Mouse (Mus musculus): Measurements from ENCODE around the gene Zxdc. TPM values are rescaled to one million over a fixed set of nuclear protein-coding genes. Genes with fewer than 3 reads are reported as not detected.

Gene Zxdc
- polyA plus RNA-seq (2012; ENCODE audit: insufficient read depth, insufficient read length, low replicate concordance, missing spikeins), result not detected in 2 replicates

DNA sequence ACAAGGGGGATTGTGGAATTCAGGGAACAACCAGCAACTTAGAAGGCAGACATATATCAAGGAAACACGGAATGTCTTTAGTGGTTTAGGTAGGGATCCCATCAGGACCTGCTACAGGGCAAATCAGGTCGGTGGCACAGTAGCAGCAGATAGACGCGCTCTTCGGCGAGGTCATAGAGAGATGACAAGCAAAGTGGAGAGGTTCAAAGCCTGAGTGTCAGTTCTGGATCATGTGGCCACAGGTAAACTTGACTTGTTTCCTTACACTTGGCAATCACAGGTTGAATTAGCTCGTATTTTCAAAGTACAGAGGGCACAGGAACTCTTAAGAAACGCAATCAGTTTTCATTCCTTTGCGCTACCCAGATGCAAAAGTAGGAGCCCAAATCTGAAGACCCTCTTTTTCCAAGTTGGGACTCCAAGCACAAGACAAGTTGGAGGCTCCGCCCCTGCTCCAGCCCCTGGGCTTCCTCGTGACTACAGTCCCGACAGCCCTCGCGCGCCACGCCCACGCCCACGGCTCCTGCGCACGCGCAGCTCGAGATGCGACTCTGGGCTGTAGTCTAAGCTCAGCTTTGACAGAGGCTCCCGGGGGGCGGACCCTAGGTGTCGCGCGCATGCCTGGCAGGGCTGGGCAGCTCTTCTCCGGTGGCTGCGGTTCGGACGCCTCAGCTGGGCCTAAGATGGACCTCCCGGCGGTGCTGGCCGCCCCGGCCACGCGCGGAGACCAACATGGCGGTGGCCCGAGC is at the start of gene Zxdc:
Gene Zxdc (plus strand): TSS at position 517 of the 749 bp plus-strand sequence.
- Histone ChIP-seq H3K4me1 (ENCODE audit: control insufficient read depth, insufficient read depth, low read length) (peaks cover 8% of the 10 kb centered on the region), H3K27ac (ENCODE audit: insufficient read depth, low read depth, low read length) (peak within 1 kb of the TSS; percentile 35), H3K4me3 (ENCODE audit: insufficient read depth, low read depth, low read length) (peak within 1 kb of the TSS; percentile 74)
- WGBS, result 5% methylated on average over 41 of the region's 41 CpGs
- TF ChIP-seq CTCF (IDR thresholded peaks at IDR 0.05; ENCODE audit: insufficient read depth, low read depth, low read length) (no peak), POLR2A (IDR thresholded peaks at IDR 0.05; ENCODE audit: insufficient read depth, low read depth, low read length) (peak; percentile 84)

DNA sequence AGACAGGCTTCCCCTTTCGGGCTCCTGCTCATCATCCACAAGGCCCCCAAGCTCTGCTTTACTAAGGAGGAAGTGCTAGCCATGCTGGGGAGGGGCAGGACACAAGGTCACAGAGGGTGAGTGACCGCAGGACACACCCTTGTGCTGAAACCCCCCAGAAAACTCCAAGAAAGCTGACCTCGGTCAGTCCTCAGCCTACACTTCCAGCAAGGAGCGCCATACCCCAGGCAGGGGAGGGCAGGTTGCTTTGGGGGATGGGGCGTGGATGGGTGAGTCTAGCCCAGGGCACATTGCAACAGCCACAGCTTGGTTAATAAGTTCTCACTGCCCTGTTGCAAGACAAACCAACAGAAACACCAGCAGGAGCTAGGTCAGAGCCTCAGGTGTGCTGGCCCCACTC is 48.9 kb upstream of the Zxdc start:
- H3K27ac ChIP-seq (ENCODE audit: insufficient read depth, low read depth, low read length), result no peak overlapping the region
- H3K4me3 ChIP-seq (ENCODE audit: insufficient read depth, low read depth, low read length), result no peak overlapping the region
- 85% methylated on average over 5 of the region's 5 CpGs for WGBS
- TF ChIP-seq POLR2A (IDR thresholded peaks at IDR 0.05; ENCODE audit: insufficient read depth, low read depth, low read length) (no peak), CTCF (IDR thresholded peaks at IDR 0.05; ENCODE audit: insufficient read depth, low read depth, low read length) (no peak)
- H3K4me1 ChIP-seq (ENCODE audit: control insufficient read depth, insufficient read depth, low read length), result peaks cover 7% of the 10 kb centered on the region; the same call in 1 of the 2 replicates

DNA sequence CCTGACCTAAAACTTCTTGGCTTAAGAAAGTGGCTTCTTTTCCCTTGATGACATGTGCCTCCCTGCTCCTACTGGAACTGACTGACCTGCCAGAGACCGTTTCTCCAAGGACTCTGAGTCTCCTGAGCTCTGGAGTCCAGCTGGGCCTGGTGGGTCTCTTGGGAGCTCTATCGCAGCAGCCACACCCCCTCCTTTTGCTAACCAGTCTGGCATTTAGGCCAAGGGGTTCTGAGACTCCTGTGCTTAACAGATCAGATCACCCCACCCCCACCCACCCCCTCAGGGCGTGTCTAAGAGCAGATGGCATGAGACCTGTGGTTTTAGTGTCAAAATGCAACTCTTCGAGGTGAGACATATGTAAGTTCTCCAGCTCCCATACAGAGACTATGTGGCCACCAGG is 47.5 kb upstream of the Zxdc start:
- TF ChIP-seq POLR2A (IDR thresholded peaks at IDR 0.05; ENCODE audit: insufficient read depth, low read depth, low read length) (no peak), CTCF (IDR thresholded peaks at IDR 0.05; ENCODE audit: insufficient read depth, low read depth, low read length) (no peak)
- Histone ChIP-seq H3K4me3 (ENCODE audit: insufficient read depth, low read depth, low read length) (no peak overlapping the region), H3K27ac (ENCODE audit: insufficient read depth, low read depth, low read length) (no peak overlapping the region), H3K4me1 (ENCODE audit: control insufficient read depth, insufficient read depth, low read length) (peaks cover 7% of the 10 kb centered on the region; the same call in 1 of the 2 replicates)
- 58% methylated on average over 4 of the region's 4 CpGs for WGBS

DNA sequence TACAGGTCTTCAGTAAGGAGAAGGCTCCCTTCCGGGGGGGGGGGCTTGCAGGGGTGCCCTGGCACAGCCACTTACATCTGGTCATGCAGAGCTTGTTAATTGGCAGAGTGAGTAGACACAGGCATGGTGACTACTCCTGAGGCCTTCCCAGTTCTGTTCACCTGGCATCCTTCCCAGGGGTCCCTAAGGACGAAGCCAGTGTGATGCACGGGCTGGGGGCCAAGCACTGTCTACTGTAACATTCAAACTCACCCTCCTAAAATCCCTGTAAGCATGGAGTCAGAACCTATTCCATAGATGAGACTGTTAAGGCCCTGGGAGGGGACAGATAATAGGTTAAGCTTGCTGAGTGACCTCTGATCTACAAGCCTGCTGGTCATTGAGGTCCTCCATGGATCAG is 45.3 kb upstream of the Zxdc start:
- H3K4me1 ChIP-seq (ENCODE audit: control insufficient read depth, insufficient read depth, low read length), result peaks cover 7% of the 10 kb centered on the region; the same call in 1 of the 2 replicates
- no peak overlapping the region for H3K27ac ChIP-seq (ENCODE audit: insufficient read depth, low read depth, low read length)
- no peak for TF ChIP-seq CTCF (IDR thresholded peaks at IDR 0.05; ENCODE audit: insufficient read depth, low read depth, low read length)
- no peak for TF ChIP-seq POLR2A (IDR thresholded peaks at IDR 0.05; ENCODE audit: insufficient read depth, low read depth, low read length)
- no peak overlapping the region for H3K4me3 ChIP-seq (ENCODE audit: insufficient read depth, low read depth, low read length)
- WGBS, result 50% methylated on average over 3 of the region's 3 CpGs

DNA sequence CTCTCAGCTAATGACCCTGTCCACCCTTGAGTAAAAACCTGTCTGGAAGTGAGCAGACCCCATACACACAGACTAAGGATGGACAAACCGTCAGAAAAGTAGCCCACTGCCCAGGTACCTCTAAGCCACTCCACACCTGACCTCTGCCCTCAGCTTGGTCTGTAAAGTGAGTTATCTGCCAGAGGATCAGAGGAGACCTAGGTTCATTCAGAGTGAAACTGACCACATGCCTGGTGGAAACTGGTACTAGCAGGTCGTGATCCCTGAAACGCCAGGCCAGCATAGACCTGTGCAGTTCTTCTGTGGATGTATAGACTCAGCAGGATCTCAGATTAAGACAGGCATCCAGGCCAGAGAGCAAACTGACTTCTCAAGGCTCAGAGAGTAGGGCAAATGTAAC is 44.8 kb upstream of the Zxdc start:
- WGBS, result 74% methylated on average over 3 of the region's 3 CpGs

DNA sequence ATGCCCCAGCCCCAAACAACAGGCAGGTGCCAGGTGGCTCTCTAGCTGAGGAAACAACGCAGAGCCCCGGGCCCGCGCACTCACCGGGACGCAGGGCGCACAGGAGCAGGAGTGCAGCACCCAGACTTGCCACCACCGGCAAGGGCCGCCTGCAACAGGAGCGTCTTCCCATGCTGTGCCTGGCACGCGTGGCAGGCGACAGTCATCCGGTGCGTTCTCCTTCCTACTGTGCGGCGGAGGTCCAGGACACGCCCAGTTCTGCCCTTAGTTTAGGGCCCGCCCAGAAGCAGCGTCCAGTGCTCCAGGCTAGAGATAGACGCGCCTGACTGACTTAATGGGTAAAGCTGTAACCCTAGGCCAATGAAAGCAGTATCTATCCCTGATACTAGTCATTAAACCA is 44.3 kb upstream of the Zxdc start, which contains the start of gene Chst13:
Gene Chst13 (minus strand): TSS at position 195 of the 400 bp plus-strand sequence.
- WGBS, result 14% methylated on average over 22 of the region's 22 CpGs

More for the DNA sequence above, 44.8 kb upstream of the Zxdc start:
- Histone ChIP-seq H3K4me1 (ENCODE audit: control insufficient read depth, insufficient read depth, low read length) (peaks cover 7% of the 10 kb centered on the region; the same call in 1 of the 2 replicates), H3K4me3 (ENCODE audit: insufficient read depth, low read depth, low read length) (no peak overlapping the region), H3K27ac (ENCODE audit: insufficient read depth, low read depth, low read length) (no peak overlapping the region)
- no peak for TF ChIP-seq CTCF (IDR thresholded peaks at IDR 0.05; ENCODE audit: insufficient read depth, low read depth, low read length)
- no peak for TF ChIP-seq POLR2A (IDR thresholded peaks at IDR 0.05; ENCODE audit: insufficient read depth, low read depth, low read length)

DNA sequence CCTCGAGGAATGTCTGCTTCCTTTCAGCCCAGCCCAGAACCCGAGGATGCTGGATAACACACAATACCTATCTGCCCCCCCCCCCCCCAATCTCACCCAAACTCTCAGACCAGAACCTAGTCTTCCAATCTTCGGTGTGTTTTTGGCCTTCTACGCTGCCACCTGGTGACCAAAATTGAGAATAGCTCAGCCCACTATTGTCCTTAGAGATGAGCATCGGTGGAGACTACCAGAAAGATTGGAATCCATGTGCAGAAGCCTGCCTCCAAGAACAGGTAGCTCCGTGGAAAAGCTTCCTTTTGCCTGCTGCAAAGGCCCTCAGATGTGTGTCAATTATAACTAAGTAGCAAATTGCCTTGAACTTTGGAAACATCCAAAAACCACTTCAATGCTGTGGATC is 41.6 kb upstream of the Zxdc start:
- H3K4me1 ChIP-seq (ENCODE audit: control insufficient read depth, insufficient read depth, low read length), result 0 out of 2 replicates have a peak, but pooled peaks cover 2% of the 10 kb centered on the region
- no peak overlapping the region for H3K4me3 ChIP-seq (ENCODE audit: insufficient read depth, low read depth, low read length)
- H3K27ac ChIP-seq (ENCODE audit: insufficient read depth, low read depth, low read length), result no peak overlapping the region
- TF ChIP-seq CTCF (IDR thresholded peaks at IDR 0.05; ENCODE audit: insufficient read depth, low read depth, low read length) (no peak), POLR2A (IDR thresholded peaks at IDR 0.05; ENCODE audit: insufficient read depth, low read depth, low read length) (no peak)
- WGBS, result 14% methylated on average over 6 of the region's 6 CpGs

More for the DNA sequence above, 44.3 kb upstream of the Zxdc start, which contains the start of gene Chst13:
- TF ChIP-seq POLR2A (IDR thresholded peaks at IDR 0.05; ENCODE audit: insufficient read depth, low read depth, low read length), result no peak
- no peak for TF ChIP-seq CTCF (IDR thresholded peaks at IDR 0.05; ENCODE audit: insufficient read depth, low read depth, low read length)
- Histone ChIP-seq H3K4me3 (ENCODE audit: insufficient read depth, low read depth, low read length) (no peak within 1 kb of the TSS), H3K4me1 (ENCODE audit: control insufficient read depth, insufficient read depth, low read length) (peaks cover 3% of the 10 kb centered on the region; the same call in 1 of the 2 replicates), H3K27ac (ENCODE audit: insufficient read depth, low read depth, low read length) (no peak within 1 kb of the TSS)

DNA sequence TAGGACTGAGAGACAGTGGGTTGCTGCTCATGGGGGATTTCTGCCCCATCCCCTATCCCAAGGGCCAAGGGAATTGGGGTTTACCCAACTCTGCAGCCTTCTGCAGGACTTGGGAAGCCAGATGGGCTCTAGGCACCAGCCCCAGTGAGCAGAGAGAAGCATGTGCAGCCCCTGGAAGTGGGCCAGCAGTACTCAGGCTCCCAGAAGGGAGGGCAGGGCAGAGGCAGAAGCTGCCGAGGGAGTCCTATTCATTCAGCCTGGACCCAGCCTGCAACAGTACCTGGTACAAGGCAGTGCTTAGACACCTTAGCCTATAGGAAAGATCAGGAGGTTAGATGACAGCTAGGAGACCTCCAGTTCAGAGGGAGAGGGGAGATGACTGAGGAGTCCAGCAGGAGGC is 39.3 kb upstream of the Zxdc start:
- no peak overlapping the region for H3K27ac ChIP-seq (ENCODE audit: insufficient read depth, low read depth, low read length)

More for the DNA sequence above, 39.3 kb upstream of the Zxdc start:
- no peak overlapping the region for H3K4me3 ChIP-seq (ENCODE audit: insufficient read depth, low read depth, low read length)
- WGBS, result 10% methylated on average over 1 of the region's 1 CpGs
- 0 out of 2 replicates have a peak, but pooled peaks cover under 1% of the 10 kb centered on the region for H3K4me1 ChIP-seq (ENCODE audit: control insufficient read depth, insufficient read depth, low read length)
- TF ChIP-seq POLR2A (IDR thresholded peaks at IDR 0.05; ENCODE audit: insufficient read depth, low read depth, low read length), result no peak
- TF ChIP-seq CTCF (IDR thresholded peaks at IDR 0.05; ENCODE audit: insufficient read depth, low read depth, low read length), result no peak

Data from olfactory bulb, adult 2 months (tissue).